Mouse (Mus musculus) midbrain, embryonic 11.5 days (tissue): Measurements from ENCODE around the gene Map3k3. TPM values are rescaled to one million over a fixed set of nuclear protein-coding genes. Genes with fewer than 3 reads are reported as not detected.

Source experiments
- ATAC-seq: fragments of 200-750 bp; cut with Nextera tagmentation; 2 replicates; pipeline ENCODE4 v1.8.0; 2017; ENCODE audit warnings: moderate TSS enrichment, moderate library complexity; ENCODE audit not compliant: low FRiP score
- DNase-seq: peaks from one replicate; pipeline ENCODE4 v3.0.0; 2015; ENCODE audit warnings: low spot score; ENCODE audit errors: missing footprints
- H3K27ac ChIP-seq: fragments of 300-500 bp; sonication (generic); 2 replicates; pipeline ENCODE4 v1.5.1; 2014; ENCODE audit warnings: low read depth, low read length
- H3K27me3 ChIP-seq: fragments of 300-500 bp; sonication (generic); 2 replicates; pipeline ENCODE4 v1.6.1; 2014; ENCODE audit warnings: mild to moderate bottlenecking, low read length, moderate library complexity, mixed read lengths; ENCODE audit not compliant: control insufficient read depth, insufficient read depth
- H3K36me3 ChIP-seq: fragments of 300-500 bp; sonication (generic); 2 replicates; pipeline ENCODE4 v1.6.1; 2014; ENCODE audit warnings: mild to moderate bottlenecking, low read length, moderate library complexity, mixed read lengths; ENCODE audit not compliant: control insufficient read depth, insufficient read depth
- H3K4me1 ChIP-seq: fragments of 300-500 bp; sonication (generic); 2 replicates; pipeline ENCODE4 v1.6.1; 2014; ENCODE audit warnings: low read length; ENCODE audit not compliant: control insufficient read depth, insufficient read depth
- H3K4me2 ChIP-seq: fragments of 300-500 bp; sonication (generic); 2 replicates; pipeline ENCODE4 v1.6.1; 2014; ENCODE audit warnings: mild to moderate bottlenecking, moderate library complexity
- H3K4me3 ChIP-seq: fragments of 300-500 bp; sonication (generic); 2 replicates; pipeline ENCODE4 v1.5.1; 2014; ENCODE audit warnings: low read depth, low read length
- H3K9ac ChIP-seq: fragments of 300-500 bp; sonication (generic); 2 replicates; pipeline ENCODE4 v1.6.1; 2014; ENCODE audit warnings: low read length
- H3K9me3 ChIP-seq: fragments of 300-500 bp; sonication (generic); 2 replicates; pipeline ENCODE4 v1.6.1; 2016; ENCODE audit warnings: low read length; ENCODE audit not compliant: control insufficient read depth
- WGBS: fragments of 180-500 bp; shearing (Covaris S2); extraction: QIAGEN DNeasy Blood & Tissue Kit; methylation state at CpG from one replicate; pipeline ENCODE4 v1.1.7; 2014; 5-methylcytosine and 5-hydroxymethylcytosine counted together
- polyA plus RNA-seq: library from polyadenylated mRNA; unstranded; fragments of >200 nt; fragmentation: Nextera tagmentation; extraction: Ambion mirVana; gene quantifications from 2 replicates; pipeline ENCODE4 v1.2.1, GENCODE M21; 2014

Gene Map3k3
- polyA plus RNA-seq, 1 experiment from 2014 or later: 16.8 TPM

GRCm38 (mm10) chr11:106159921-106160840, 75.8 kb downstream of the Map3k3 start:
- Histone ChIP-seq H3K4me2 (peak overlapping the region; percentile 95), H3K9me3 (no peaks in the 10 kb centered on the region), H3K27me3 (no peaks in the 10 kb centered on the region), H3K27ac (peak overlapping the region; percentile 97), H3K9ac (peak overlapping the region; percentile 97), H3K36me3 (peaks cover 13% of the 10 kb centered on the region), H3K4me3 (peak overlapping the region; percentile 83), H3K4me1 (peaks cover 22% of the 10 kb centered on the region)
- under 1% methylated on average over 73 of the region's 106 CpGs for WGBS
- DNase-seq (peak; percentile 99), ATAC-seq (peak; percentile 79)

DNA sequence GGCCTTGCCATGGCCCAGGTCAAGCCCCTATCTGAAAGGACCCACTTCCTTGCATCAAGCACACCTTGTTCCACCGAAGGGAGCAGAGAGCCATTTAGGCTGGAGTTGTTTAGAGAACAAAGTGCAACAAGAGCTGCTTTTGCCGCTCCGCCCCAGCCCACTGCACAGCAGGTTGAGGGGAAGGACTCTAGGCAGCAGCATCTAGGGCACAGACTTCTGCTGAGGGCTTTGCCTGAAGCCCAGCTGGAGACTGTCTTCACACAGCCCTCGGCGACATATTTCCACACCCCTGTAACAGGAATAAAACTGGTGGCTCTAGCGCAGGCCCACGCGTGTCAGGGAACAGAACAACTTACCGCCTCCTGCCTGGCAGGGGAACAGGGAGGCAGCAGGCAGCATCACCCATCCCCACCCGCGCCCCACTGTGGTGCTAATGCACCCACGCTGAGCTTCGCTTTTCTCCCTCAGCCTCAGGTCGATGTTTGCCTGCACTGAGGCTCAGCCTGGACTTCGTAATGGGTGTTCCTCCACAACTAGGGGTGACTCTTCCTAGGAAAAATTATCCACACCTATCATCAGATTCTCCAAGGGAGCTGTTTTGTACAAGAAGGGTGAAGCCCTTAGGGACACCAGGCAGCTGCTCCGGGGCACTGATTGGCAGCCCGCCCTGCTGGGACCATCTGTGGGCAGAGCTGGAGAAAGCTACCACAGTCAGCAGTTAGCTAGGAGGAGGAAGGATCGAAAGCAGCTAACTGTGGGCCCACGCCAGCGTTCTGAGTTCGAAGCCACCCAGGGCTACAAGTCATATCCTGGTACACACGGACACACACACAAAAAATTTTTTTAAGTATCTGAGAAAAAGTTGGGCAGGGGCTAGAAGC, 76.7 kb downstream of the Map3k3 start, which contains the start of the genes Gm10840 and Limd2:
Gene Gm10840 (plus strand): TSS at position 10 of the 881 bp plus-strand sequence.
Gene Limd2 (minus strand): TSS at position 20 of the 881 bp plus-strand sequence.
- H3K9ac ChIP-seq: peak within 1 kb of the TSS; percentile 97
- peak within 1 kb of the TSS; percentile 97 for H3K27ac ChIP-seq
- WGBS: 27% methylated on average over 22 of the region's 22 CpGs
- H3K4me3 ChIP-seq: peak within 1 kb of the TSS; percentile 83
- DNase-seq (no peak), ATAC-seq (peak; percentile 28)
- no peaks in the 10 kb centered on the region for H3K27me3 ChIP-seq
- H3K4me2 ChIP-seq: peak within 1 kb of the TSS; percentile 95
- peaks cover 15% of the 10 kb centered on the region for H3K36me3 ChIP-seq
- H3K9me3 ChIP-seq: no peaks in the 10 kb centered on the region
- peaks cover 22% of the 10 kb centered on the region for H3K4me1 ChIP-seq

- ATAC-seq: no peak
- Histone ChIP-seq H3K36me3 (peaks cover 9% of the 10 kb centered on the region), H3K27me3 (no peaks in the 10 kb centered on the region), H3K9me3 (no peaks in the 10 kb centered on the region), H3K27ac (no peak overlapping the region), H3K4me2 (no peak overlapping the region), H3K9ac (no peak overlapping the region), H3K4me3 (no peak overlapping the region), H3K4me1 (peaks cover 22% of the 10 kb centered on the region)
- DNase-seq: no peak
- 98% methylated on average over 2 of the region's 2 CpGs for WGBS
Observed at GRCm38 (mm10) chr11:106162237-106162636, 77.8 kb downstream of the Map3k3 start.

DNA sequence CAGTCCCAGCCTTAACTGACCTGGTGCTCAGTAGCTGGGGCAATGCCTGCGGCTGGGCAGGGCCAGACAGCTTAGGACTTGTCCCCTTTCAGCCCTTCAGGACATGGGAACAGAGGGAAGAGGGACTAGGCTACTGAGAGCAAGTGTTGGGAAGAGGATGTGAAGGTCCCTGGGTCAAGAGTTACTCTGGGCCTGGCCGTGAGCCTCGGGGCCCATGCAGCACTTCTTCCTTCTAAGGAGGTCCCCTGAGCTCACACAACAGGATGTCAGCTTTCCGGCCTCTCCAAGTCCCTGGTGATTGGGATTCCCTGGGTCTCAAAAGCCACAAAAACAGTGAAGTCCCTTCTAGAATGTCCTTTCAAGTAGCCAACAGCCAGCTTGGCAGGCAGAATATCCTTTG, 79.1 kb downstream of the Map3k3 start:
- Histone ChIP-seq H3K4me1 (peaks cover 19% of the 10 kb centered on the region), H3K9me3 (no peaks in the 10 kb centered on the region), H3K27me3 (no peaks in the 10 kb centered on the region), H3K4me3 (no peak overlapping the region), H3K9ac (no peak overlapping the region), H3K27ac (no peak overlapping the region), H3K4me2 (no peak overlapping the region), H3K36me3 (peaks cover 16% of the 10 kb centered on the region)
- 89% methylated on average over 4 of the region's 4 CpGs for WGBS
- DNase-seq (no peak), ATAC-seq (no peak)

DNA sequence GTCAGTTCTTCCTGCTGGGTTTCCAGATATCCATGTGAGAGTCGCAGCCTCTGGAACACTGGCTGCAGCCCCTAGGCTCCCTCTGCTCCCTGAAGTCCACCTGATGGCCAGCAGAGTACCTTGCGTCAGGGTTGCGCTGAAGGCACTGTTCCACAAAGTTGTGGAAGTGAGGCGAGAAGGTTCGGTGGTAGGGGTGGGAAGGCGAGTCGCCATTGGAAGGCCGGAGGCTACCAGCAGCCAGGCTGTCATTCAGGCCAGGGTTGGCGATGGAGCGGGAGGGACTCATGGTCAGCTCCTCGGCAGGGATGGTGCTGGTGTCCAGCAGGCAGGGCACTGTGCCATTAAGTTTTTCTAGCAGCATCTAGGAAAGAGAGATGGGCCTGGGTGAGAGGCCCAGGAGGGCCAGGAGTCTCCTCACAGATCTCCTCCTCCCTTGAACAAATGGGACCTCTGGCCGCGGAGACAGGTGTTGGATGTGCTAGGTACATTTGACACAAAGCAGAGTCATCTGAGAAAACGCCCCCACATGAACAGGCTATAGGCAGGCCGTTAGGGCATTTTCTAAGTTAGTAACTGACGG, 80.3 kb downstream of the Map3k3 start:
- ATAC-seq: no peak
- WGBS: 87% methylated on average over 16 of the region's 16 CpGs
- Histone ChIP-seq H3K9me3 (no peaks in the 10 kb centered on the region), H3K4me3 (no peak overlapping the region), H3K36me3 (peaks cover 16% of the 10 kb centered on the region), H3K27ac (no peak overlapping the region), H3K9ac (no peak overlapping the region), H3K27me3 (no peaks in the 10 kb centered on the region), H3K4me2 (no peak overlapping the region), H3K4me1 (peaks cover 10% of the 10 kb centered on the region)
- DNase-seq: no peak

GRCm38 (mm10) chr11:106167435-106167834, 83.0 kb downstream of the Map3k3 start:
- Histone ChIP-seq H3K27ac (no peak overlapping the region), H3K9ac (no peak overlapping the region), H3K4me1 (no peaks in the 10 kb centered on the region), H3K9me3 (no peaks in the 10 kb centered on the region), H3K36me3 (peaks cover 16% of the 10 kb centered on the region), H3K27me3 (no peaks in the 10 kb centered on the region), H3K4me2 (no peak overlapping the region), H3K4me3 (no peak overlapping the region)
- 90% methylated on average over 5 of the region's 5 CpGs for WGBS
- ATAC-seq (no peak), DNase-seq (peak; percentile 47)

GRCm38 (mm10) chr11:106170807-106171206, 86.4 kb downstream of the Map3k3 start:
- DNase-seq (peak; percentile 83), ATAC-seq (no peak)
- 82% methylated on average over 7 of the region's 7 CpGs for WGBS

GRCm38 (mm10) chr11:106173228-106173627, 88.8 kb downstream of the Map3k3 start:
- ATAC-seq (no peak), DNase-seq (peak; percentile 35)
- 98% methylated on average over 2 of the region's 2 CpGs for WGBS
- Histone ChIP-seq H3K9me3 (no peaks in the 10 kb centered on the region), H3K4me2 (no peak overlapping the region), H3K36me3 (0 out of 2 replicates have a peak, but pooled peaks cover 3% of the 10 kb centered on the region), H3K27ac (no peak overlapping the region), H3K9ac (no peak overlapping the region), H3K27me3 (no peaks in the 10 kb centered on the region), H3K4me3 (no peak overlapping the region), H3K4me1 (no peaks in the 10 kb centered on the region)

More at GRCm38 (mm10) chr11:106170807-106171206, 86.4 kb downstream of the Map3k3 start:
- H3K4me3 ChIP-seq: no peak overlapping the region
- no peaks in the 10 kb centered on the region for H3K9me3 ChIP-seq
- H3K36me3 ChIP-seq: peaks cover 10% of the 10 kb centered on the region
- H3K4me1 ChIP-seq: no peaks in the 10 kb centered on the region
- H3K27me3 ChIP-seq: no peaks in the 10 kb centered on the region
- no peak overlapping the region for H3K4me2 ChIP-seq
- H3K27ac ChIP-seq: no peak overlapping the region
- H3K9ac ChIP-seq: no peak overlapping the region
